Mouse (Mus musculus) embryonic facial prominence, embryonic 13.5 days (tissue): ENCODE measurements at regions not wholly inside any gene's neighbourhood (a gene's known extent, or its start where the extent isn't known, plus 50 kb on each side); places are given as distances from the start of the nearest gene placed in this dataset.
"Not testable (repeated sequence)": the region's sequence is repeated elsewhere in the genome, so short reads cannot be mapped to it uniquely, and the experiment has no call there.

ENCODE experiments used
- ATAC-seq: fragments of 200-750 bp; cut with Nextera tagmentation; 2 replicates; pipeline ENCODE4 v1.8.0; 2017; ENCODE audit warnings: low read depth; ENCODE audit not compliant: insufficient number of reproducible peaks, insufficient read depth, low FRiP score, low TSS enrichment
- H3K27ac ChIP-seq: fragments of 300-500 bp; sonication (generic); 2 replicates; pipeline ENCODE4 v1.5.1; 2015; ENCODE audit warnings: moderate library complexity, mild to moderate bottlenecking, inconsistent platforms
- H3K27me3 ChIP-seq: fragments of 300-500 bp; sonication (generic); 2 replicates; pipeline ENCODE4 v1.6.1; 2015; ENCODE audit warnings: mild to moderate bottlenecking, inconsistent platforms
- H3K36me3 ChIP-seq: fragments of 300-500 bp; sonication (generic); 2 replicates; pipeline ENCODE4 v1.6.1; 2015; ENCODE audit warnings: mild to moderate bottlenecking, inconsistent platforms
- H3K4me1 ChIP-seq: fragments of 300-500 bp; sonication (generic); 2 replicates; pipeline ENCODE4 v1.6.1; 2015; ENCODE audit warnings: inconsistent platforms
- H3K4me2 ChIP-seq: fragments of 300-500 bp; sonication (generic); 2 replicates; pipeline ENCODE4 v1.6.1; 2015; ENCODE audit warnings: moderate library complexity, mild to moderate bottlenecking, inconsistent platforms
- H3K4me3 ChIP-seq: fragments of 300-500 bp; sonication (generic); 2 replicates; pipeline ENCODE4 v1.5.1; 2015; ENCODE audit warnings: mild to moderate bottlenecking, inconsistent platforms
- H3K9ac ChIP-seq: fragments of 300-500 bp; sonication (generic); 2 replicates; pipeline ENCODE4 v1.6.1; 2015; ENCODE audit warnings: mild to moderate bottlenecking, inconsistent platforms
- H3K9me3 ChIP-seq: fragments of 300-500 bp; sonication (generic); 2 replicates; pipeline ENCODE4 v1.6.1; 2016; ENCODE audit warnings: inconsistent platforms
- WGBS: fragments of 180-500 bp; shearing (Covaris S2); methylation state at CpG from one replicate; pipeline ENCODE4 v1.1.7; 2015; ENCODE audit warnings: mixed read lengths; 5-methylcytosine and 5-hydroxymethylcytosine counted together

DNA sequence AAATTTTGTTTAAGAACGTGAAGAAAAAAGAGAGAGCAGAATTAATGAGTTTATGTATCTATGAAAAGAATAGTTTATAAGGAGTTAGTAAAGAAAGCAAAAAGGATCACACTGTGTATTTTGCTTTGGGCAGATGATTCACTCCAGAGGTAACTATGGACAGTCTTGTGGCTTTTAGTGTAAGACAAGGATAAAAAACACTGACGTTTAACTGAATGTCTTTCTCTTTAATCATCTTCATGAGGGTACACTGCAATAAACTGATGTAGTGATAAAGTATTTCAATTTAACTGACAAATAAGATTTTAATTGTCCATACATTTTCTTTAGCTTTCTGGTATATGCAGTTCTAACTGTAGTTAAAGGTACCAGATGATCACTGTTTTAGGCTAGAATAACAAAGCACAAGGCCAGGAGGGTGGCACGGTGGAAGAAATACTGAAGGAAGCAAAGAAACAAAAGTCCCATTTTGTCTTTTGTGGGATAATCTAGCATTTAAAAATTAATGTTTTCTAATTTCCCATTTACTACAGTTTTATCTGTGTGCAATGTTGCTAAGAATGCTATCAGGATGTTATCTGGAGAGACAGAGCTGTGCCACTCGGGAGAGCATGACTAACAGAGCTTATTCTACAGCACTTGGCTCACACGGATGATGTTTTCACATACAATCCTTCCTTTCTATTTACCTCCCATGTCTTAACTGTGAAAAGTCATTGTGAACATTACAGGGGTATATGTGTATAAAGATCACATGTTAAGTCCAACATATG, 232.4 kb upstream of the Tusc1 start:
- Histone ChIP-seq H3K36me3 (no peaks in the 10 kb centered on the region), H3K9me3 (no peaks in the 10 kb centered on the region), H3K9ac (no peak overlapping the region), H3K4me3 (no peak overlapping the region), H3K4me2 (no peak overlapping the region), H3K27ac (no peak overlapping the region), H3K4me1 (no peaks in the 10 kb centered on the region), H3K27me3 (no peaks in the 10 kb centered on the region)
- 78% methylated on average over 5 of the region's 5 CpGs for WGBS
- ATAC-seq, result no peak

DNA sequence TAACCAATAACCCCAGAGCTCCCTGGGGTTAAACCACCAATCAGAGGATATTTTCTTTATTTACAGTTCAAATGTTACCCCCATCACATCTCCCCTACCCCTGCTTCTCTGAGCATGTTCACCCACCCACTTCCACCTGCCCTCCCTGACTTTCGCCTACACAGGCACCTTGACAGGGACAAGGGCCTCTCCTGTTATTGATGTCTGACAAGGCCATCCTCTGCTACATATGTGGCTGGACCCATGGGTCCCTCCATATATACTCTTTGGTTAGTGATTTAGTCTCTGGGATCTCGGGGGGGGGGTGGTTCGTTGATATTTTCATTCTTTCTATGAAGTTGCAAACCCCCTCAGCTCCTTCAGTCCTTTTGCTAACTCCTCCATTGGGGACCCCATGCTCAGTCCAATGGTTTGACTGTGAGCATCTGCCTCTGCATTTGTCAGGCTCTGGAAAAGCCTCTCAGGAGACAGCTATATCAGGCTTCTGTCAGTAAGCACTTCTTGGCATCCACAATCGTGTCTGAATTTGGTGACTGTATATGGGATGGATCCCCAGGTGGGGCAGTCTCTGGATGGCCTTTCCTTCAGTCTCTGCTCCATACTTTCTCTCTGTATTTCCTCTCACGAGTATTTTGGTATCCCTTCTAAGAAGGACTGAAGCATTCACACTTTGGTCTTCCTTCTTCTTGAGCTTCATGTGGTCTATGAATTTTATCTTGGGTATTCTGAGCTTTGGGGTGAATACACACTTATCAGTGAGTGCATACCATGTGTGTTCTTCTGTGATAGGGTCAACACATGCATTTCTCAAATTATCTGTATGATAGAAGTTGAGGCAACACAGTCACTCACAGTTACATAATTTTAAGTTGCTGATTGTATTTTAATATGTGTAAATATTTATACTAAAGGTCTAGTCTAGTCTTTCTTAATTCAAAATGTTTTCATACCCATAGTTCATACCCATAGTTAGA, 220.8 kb upstream of the Tusc1 start:
- Histone ChIP-seq H3K4me1 (no peaks in the 10 kb centered on the region), H3K9ac (no peak overlapping the region), H3K4me2 (no peak overlapping the region), H3K4me3 (no peak overlapping the region), H3K36me3 (no peaks in the 10 kb centered on the region), H3K9me3 (no peaks in the 10 kb centered on the region), H3K27ac (no peak overlapping the region), H3K27me3 (no peaks in the 10 kb centered on the region)
- no peak for ATAC-seq
- 83% methylated on average over 5 of the region's 5 CpGs for WGBS

GRCm38 (mm10) chr4:93555181-93555580, 219.9 kb upstream of the Tusc1 start:
- H3K4me2 ChIP-seq, H3K4me3 ChIP-seq, ATAC-seq, H3K9ac ChIP-seq, H3K27me3 ChIP-seq, H3K4me1 ChIP-seq, H3K27ac ChIP-seq, H3K9me3 ChIP-seq, H3K36me3 ChIP-seq: not testable (repeated sequence)
- 83% methylated on average over 2 of the region's 2 CpGs for WGBS

DNA sequence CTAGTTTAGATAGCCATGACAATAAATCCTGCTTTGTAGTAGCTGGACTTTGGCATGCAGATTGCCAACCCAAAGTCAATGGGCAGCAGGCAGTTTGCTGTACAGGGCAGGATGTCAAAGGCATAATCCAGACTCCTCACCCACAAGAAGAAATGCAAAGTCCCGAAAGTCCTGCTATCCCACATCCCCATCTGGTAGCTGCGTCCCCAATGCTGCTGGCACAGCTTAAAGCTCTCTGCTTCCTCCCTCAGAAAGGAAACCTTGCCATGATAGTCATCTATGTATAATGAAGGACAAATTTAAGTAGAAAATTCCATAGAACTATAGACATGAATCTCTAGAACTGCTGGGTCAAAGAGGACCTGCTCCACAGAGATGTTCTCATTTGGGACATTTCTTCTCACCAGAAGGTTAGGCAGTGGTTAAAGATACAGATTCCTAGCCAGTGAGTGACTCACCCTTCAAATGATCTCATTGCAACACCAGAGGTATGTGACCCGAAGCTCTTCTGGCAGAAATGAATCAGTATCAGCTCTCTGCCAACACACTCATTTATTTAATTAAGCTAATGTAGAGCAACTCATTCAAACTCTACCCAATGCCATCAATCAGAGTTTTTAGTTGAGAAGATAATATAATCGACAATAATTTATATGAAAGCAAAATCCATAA, 217.3 kb upstream of the Tusc1 start:
- no peaks in the 10 kb centered on the region for H3K9me3 ChIP-seq
- no peak overlapping the region for H3K9ac ChIP-seq
- no peak overlapping the region for H3K4me3 ChIP-seq
- ATAC-seq, result no peak
- no peak overlapping the region for H3K4me2 ChIP-seq
- 81% methylated on average over 4 of the region's 4 CpGs for WGBS
- H3K4me1 ChIP-seq, result no peaks in the 10 kb centered on the region
- H3K27ac ChIP-seq, result no peak overlapping the region
- no peaks in the 10 kb centered on the region for H3K27me3 ChIP-seq
- no peaks in the 10 kb centered on the region for H3K36me3 ChIP-seq

- H3K27ac ChIP-seq, result no peak overlapping the region
- no peak for ATAC-seq
Measured at GRCm38 (mm10) chr4:93551086-93551485, 215.8 kb upstream of the Tusc1 start.

GRCm38 (mm10) chr4:93540588-93540987, 205.3 kb upstream of the Tusc1 start:
- no peak overlapping the region for H3K4me2 ChIP-seq
- H3K27me3 ChIP-seq, result no peaks in the 10 kb centered on the region
- ATAC-seq, result no peak
- no peak overlapping the region for H3K27ac ChIP-seq
- H3K9me3 ChIP-seq, result no peaks in the 10 kb centered on the region
- no peaks in the 10 kb centered on the region for H3K4me1 ChIP-seq
- H3K9ac ChIP-seq, result no peak overlapping the region
- H3K4me3 ChIP-seq, result no peak overlapping the region
- no peaks in the 10 kb centered on the region for H3K36me3 ChIP-seq
- 49% methylated on average over 4 of the region's 4 CpGs for WGBS

More at GRCm38 (mm10) chr4:93551086-93551485, 215.8 kb upstream of the Tusc1 start:
- no peaks in the 10 kb centered on the region for H3K36me3 ChIP-seq
- no peaks in the 10 kb centered on the region for H3K4me1 ChIP-seq
- H3K9me3 ChIP-seq, result no peaks in the 10 kb centered on the region
- H3K4me2 ChIP-seq, result no peak overlapping the region
- no peak overlapping the region for H3K4me3 ChIP-seq
- no peak overlapping the region for H3K9ac ChIP-seq
- no peaks in the 10 kb centered on the region for H3K27me3 ChIP-seq

DNA sequence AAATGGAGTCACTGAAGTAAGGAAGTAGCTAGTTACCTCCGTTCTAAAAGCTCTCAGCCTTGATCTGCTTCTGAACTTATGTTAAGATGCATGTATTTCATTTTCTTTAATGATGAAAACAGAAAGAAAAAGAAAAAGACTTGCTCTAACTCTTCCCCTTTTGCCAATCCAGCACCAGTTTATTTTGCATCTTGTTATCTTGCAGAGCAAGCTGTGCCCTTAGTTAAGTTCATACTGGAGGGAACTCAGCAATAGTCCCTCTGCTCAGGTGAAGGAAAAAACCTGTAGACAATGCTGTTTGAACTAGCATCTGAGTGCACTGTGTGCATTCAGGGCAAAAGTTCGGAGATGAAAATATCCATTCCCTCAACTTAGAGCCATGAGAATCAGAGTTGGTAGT, 192.1 kb upstream of the Tusc1 start:
- no peak overlapping the region for H3K4me2 ChIP-seq
- WGBS, result 74% methylated on average over 2 of the region's 2 CpGs
- H3K9me3 ChIP-seq, result no peaks in the 10 kb centered on the region
- no peaks in the 10 kb centered on the region for H3K27me3 ChIP-seq
- no peaks in the 10 kb centered on the region for H3K36me3 ChIP-seq
- no peak overlapping the region for H3K27ac ChIP-seq
- no peak for ATAC-seq
- no peak overlapping the region for H3K9ac ChIP-seq
- no peaks in the 10 kb centered on the region for H3K4me1 ChIP-seq
- H3K4me3 ChIP-seq, result no peak overlapping the region

- H3K9ac ChIP-seq, result no peak overlapping the region
- ATAC-seq, result no peak
- no peak overlapping the region for H3K27ac ChIP-seq
- H3K4me1 ChIP-seq, result no peaks in the 10 kb centered on the region
- H3K27me3 ChIP-seq, result no peaks in the 10 kb centered on the region
- no peak overlapping the region for H3K4me2 ChIP-seq
- no peaks in the 10 kb centered on the region for H3K9me3 ChIP-seq
- H3K36me3 ChIP-seq, result no peaks in the 10 kb centered on the region
- WGBS, result 85% methylated on average over 5 of the region's 5 CpGs
- no peak overlapping the region for H3K4me3 ChIP-seq
Measured at GRCm38 (mm10) chr4:93520454-93521100, 185.3 kb upstream of the Tusc1 start.

DNA sequence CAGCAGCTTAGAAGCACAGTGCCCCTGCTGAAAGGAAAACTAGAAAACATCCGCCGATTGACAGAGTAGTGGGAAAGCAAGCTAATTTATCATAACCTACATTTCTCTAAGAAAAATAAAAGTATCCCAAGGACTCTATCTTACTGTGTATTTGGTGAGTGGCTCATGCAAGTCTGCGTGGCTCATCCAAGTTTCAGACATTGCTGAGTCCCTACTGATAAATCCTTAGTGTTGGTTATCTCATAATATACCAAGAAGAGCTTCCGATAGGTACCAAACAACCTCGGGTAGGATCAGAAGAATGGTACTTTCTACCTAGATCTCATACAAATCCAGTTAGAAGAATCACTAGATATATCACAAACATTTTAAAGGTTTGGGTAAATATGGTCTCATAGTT, 183.6 kb upstream of the Tusc1 start:
- Histone ChIP-seq H3K4me1 (no peaks in the 10 kb centered on the region), H3K9ac (no peak overlapping the region), H3K27me3 (no peaks in the 10 kb centered on the region), H3K4me3 (no peak overlapping the region), H3K9me3 (no peaks in the 10 kb centered on the region), H3K36me3 (no peaks in the 10 kb centered on the region), H3K4me2 (no peak overlapping the region), H3K27ac (no peak overlapping the region)
- ATAC-seq, result no peak
- 84% methylated on average over 5 of the region's 5 CpGs for WGBS

- ATAC-seq, result no peak
- no peaks in the 10 kb centered on the region for H3K9me3 ChIP-seq
- 39% methylated on average over 1 of the region's 1 CpGs for WGBS
- H3K36me3 ChIP-seq, result no peaks in the 10 kb centered on the region
- no peaks in the 10 kb centered on the region for H3K27me3 ChIP-seq
- H3K27ac ChIP-seq, result no peak overlapping the region
- H3K9ac ChIP-seq, result no peak overlapping the region
- no peaks in the 10 kb centered on the region for H3K4me1 ChIP-seq
- H3K4me2 ChIP-seq, result no peak overlapping the region
- H3K4me3 ChIP-seq, result no peak overlapping the region
Measured at GRCm38 (mm10) chr4:93510771-93511170, 175.5 kb upstream of the Tusc1 start.

- ATAC-seq, result no peak
- Histone ChIP-seq H3K9me3 (no peaks in the 10 kb centered on the region), H3K9ac (no peak overlapping the region), H3K27me3 (no peaks in the 10 kb centered on the region), H3K4me3 (no peak overlapping the region), H3K4me1 (no peaks in the 10 kb centered on the region), H3K27ac (no peak overlapping the region), H3K36me3 (no peaks in the 10 kb centered on the region), H3K4me2 (no peak overlapping the region)
- WGBS, result 65% methylated on average over 2 of the region's 2 CpGs
Measured at GRCm38 (mm10) chr4:93496871-93497270, 161.6 kb upstream of the Tusc1 start.
